Mouse (Mus musculus) ovary, postnatal 36 days (tissue): ENCODE measurements around the gene Pacrg.

Experiments
- DNase-seq: peaks from one replicate; pipeline ENCODE4 v3.0.0; 2022; ENCODE audit warnings: low spot score, mixed read lengths

The Pacrg gene

DNA sequence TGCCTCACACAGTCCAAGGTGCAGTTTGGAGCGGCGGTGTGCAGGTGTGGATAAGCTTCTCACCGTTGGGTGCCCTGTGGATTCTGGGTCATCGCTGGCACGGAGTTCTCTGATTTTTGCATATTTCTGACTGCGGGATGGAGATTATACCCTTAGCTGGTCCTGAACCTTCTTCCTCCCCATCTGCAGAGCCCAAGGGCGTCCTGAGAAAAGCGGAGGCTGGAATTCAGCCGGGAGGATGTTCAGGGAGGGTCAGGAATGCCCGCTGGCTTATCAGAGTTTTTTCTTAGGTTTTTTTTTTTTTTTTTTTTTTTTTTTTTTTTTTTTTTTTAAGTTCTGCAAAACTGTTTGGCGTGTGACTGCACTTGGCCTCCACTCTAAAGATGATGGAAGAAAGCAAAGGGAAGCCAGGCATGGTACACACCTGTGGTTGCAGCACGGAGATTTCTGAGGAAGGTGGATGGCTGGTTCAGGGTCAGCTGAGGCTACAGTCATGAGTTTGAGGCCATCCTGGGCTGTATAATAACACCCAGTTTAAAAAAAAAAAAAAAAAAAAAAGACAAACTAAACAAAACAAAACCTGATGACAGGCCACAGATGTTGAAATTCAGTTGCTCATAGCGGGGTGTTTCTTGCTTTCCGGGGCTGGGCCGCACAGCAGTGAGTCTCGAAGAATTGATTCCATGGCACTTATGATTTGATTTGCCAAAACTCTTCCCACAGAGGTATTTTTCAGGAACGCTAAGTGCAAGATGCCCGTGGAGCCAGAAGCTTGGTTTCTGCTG, 467.9 kb downstream of the Pacrg start:
- DNase-seq = no peak

DNA sequence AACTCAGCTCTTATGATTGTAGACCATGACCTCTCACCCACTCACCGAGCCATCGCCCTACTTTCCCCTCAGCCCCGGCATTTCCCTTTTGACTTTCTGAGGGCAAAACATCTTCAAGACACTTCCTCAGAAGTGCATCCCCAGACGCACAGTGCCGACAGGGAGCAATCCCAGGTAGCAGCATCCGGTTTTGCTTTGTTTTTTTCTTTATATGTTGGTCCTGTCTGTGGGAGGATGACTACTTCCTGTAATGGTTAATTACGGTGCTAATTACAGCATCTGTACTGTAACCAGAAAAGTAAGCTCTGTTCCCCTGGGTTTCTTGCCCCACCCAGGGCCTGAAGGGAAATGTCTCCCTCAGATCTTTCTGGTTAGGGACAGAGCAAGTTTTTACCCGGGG, 468.6 kb downstream of the Pacrg start:
- DNase-seq = no peak

DNA sequence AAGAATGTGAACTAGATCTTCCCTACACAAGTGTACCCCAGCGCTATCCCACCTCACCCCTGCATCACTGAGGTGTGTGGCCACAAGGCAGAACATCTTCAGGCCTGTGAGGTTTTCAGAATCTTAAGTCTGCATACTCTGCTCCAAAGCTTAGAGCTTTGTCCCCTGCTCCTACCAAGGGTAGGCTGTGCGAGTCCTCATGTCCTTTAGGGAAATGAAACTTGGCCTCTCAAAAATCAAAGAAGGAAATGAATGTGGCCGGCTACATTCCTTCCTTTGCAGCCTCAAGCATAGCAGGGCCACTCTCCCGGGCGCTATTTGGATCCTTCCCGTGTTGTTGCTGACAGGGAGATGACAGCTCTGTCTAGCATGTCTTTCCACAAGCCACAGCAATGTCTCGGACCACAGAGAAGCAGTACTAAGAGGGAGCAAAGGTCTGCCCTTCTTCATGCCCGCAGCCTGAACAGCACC, 469.4 kb downstream of the Pacrg start:
- no peak for DNase-seq

DNA sequence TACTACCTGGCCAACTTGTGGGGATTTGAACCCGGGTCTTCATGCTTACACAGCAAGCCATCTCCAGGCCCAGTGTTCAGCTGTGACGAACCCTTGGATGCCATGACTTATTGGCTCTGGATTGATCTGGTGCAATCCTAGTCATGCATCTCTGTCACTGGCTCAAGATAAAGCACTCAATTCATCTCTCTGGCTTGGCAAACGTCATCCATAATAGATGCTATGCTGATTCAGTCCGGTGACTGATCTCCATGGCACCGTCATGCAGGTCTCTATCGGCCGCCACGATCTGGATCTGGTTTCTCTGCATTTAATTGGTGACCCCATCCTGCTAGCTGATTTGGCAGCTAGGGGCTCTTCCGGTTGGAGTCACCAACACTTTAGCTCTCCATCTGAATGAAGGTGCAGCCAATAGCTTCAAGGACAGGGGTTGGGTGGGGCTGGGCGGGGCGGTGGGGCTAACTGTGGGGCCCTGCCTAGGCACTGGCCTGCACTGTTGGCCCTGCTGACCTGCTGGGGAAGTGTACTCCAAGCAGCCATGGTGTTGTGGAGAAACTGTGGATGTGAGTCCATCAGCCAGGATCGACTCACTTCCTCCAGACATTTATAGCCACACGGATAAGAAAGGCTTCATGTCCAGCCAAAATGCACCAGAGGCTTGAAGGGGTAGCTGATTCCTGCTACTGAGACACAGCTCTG, 470.0 kb downstream of the Pacrg start:
- DNase-seq = no peak

DNA sequence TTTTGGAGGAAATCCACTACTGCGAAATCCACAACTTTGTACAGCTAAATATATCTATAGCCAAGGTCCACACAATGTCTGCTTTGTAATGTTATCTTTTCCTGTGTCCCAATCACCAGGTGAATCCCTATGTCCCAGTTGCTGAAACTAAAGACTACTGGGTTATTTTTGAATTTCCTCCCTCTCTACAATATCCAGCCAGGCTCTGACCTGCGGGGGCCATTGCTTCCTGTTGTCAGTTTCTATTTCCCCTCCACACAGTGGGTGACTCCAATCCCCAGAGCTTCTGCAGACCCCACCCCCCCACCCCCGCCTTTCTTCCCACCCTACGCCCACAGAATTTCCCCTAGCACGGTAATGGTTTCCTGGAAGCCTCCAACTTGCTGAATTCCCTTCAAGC, 473.1 kb downstream of the Pacrg start:
- no peak for DNase-seq

DNA sequence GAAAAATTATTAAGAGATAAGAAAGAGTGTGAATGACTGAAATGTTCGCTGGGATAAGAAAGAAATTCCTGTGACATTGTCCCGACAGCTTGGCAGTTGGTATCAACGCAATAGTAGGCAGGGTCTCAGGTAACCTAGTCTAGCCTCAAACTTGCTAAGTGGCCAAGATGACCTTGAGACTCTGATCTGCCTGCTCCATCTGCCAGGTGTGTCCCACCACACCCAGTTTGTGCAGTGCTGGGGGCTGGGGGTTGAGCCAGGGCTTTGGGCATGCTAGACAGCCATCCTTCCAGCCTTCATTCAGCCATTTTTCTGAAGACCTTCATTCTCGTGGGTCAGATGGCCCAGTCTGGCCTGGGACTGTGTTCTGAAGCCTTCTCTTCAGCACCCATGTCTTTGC, 473.5 kb downstream of the Pacrg start:
- no peak for DNase-seq

DNA sequence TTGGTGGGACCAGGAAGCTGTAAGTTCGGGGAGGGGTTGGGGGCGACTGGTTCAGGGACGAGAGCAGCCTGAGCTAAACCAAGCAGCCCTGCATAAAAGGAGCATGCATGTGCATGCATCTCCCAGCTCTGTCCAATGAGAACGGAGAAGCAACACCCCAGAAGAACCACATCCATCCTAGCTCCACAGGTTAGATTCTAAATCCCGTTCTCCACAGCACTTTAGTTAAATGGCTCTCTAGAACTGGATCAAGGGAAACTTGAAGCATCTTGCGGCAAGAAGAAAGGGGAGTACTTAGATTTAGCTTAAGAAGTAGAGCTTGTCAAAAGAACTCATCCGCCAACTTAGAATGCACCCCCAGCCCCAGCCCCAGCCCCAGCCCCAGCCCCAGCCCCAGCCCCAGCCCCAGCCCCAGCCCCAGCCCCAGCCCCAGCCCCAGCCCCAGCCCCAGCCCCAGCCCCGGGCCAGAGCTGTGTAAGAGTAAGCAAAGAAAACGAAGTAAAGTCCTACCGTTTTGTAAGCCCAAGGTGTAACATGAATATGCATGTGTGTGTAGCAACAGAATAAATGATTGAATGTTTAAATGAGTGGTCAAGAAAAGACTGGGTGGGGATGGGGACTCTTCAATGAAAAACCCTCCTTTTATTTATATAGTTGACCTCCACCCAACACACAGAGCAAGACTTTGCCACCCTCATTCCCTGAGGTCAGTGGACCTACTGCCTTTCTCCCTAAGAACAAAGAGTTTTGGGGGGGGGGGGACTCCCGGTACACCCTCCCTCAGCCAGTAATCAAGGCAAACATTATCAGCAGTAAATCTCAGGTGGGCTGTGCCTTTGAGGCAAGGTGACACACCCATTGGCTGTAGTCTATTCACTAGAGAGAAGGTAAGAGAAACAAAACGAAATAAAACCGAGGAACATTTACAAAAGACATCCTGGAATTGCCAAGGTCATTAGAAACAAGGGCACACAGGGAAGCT, 474.3 kb downstream of the Pacrg start:
- no peak for DNase-seq

DNA sequence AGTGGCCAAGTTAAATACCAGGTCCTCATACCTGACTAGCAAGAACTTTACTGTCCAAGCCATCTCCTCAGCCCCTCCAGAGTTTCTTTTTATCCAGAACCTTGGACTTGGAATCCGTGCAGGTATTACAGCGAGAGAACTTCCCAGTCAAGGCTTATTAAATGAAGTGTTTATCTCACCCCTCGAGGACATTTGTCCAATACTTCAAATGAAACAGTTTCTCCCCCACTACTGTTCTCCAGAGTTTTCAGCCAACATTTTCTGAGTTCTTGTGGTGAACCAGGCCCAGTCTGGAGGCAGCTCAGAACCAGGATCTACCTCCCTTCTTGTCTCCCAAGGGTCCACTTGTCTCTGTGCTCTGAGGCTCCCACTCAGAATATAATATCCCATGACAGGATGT, 477.0 kb downstream of the Pacrg start:
- DNase-seq = no peak

DNA sequence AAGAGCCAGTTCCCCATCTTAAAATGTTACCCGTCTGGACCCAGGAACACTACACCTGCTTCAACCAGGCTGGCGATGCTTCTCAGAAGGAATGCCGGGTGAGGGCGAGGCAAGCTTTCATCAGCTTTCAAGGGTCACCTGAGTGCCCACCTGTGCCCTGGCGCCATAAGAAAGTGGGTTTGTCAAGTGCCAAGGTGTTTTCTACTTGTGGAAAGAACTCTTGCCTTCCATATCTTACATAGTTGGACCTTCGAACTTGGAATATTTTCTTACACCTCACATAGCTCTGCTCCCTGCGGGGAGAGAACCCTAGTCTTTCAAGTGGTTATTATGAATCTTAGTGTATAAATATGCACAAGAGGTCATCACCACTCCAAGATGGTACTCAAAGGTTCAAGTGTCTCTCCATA, 478.2 kb downstream of the Pacrg start:
- DNase-seq = no peak

DNA sequence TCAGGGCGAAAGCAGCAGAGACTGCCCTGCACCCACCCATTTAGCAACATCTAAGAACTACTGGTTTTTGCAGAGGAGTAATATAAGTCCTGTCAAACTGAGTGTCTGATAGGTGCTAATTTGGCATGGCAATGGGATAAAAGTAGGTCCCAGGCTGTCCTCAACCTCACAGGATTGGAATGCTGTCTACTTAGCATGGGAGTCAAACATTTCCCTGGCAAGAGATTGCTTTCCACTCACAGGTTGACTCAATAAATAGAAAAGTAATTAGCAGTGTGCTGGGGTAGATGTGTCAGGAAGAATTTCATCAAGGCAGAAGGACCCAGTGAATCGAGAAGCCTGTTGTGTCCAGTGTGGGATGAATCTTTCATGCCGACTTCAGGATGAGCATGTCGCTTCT, 479.4 kb downstream of the Pacrg start:
- DNase-seq = no peak

DNA sequence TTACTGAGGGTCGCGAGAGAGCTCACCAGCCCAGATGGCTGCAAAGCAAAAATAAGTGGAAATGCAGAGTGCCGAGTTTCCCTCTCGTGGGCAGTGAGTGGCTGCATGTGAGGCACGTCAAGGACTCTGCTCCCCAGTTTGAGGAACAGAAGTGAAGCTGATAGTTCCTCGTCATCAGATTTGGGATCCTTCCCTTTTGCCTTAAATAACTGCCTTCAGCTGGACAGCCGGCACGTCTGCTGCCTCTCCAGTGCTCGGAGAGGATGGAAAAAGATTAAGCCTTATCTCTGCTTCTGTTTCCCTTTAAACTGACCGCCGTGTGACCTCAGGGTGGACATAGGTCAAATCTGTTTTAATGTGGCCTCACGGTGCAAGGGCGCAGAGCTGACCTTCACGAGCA, 480.6 kb downstream of the Pacrg start:
- no peak for DNase-seq

DNA sequence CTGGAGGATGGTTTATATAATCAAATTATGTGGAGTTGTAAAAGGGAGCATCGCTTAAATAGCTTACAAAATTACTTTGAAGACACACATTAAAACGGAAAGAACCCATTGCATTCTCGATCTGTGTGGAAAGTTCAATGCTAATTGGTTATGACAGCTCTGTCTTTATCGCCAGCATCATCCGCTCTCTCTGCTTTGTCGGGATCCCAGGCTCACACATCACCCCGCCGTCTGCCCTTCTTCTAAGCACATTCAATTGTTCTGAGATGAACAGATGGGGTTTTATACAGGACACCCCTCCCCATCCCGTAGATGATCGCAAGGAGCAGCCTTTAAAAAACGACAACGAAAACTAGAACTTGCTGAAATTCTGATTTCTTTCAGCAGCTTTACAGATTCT, 482.8 kb downstream of the Pacrg start:
- no peak for DNase-seq

DNA sequence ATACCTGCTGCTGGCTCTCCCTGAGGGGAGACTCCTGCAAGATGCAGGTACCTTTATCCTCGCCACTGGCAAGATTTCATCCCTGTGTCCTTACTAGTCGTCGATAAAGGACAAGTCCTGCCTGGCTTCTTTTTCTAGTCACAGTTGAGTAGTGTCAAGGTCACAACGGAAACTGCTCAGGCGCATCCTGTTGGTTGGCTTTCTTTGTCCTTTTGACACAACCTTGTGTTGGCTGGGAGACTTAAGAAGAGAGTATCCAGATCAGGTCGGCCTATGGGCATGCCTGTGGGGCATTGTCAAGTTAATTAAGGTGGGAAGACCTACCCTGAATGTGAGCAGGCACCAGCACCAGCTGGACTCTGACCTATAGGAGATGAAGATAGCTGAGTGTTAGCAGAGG, 483.8 kb downstream of the Pacrg start:
- DNase-seq = no peak

DNA sequence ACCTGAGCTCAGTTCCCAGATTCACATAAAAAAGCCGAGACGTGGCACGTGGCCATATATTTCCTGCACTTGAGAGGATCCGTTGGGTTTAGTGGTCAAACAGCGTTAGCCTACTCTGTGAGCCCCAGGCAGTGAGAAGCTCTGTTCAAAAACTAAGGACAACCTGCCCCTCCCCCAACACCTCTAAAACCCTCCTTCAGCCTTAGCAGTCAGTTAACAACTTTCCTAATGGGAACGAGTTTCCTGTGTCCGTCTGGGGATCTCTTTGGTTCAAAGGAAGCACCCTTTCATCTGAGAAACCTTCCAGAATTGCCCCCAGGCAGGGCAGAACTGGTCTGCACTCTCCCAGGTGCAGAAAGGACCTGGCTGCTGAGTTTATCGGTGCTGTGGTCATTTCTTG, 484.4 kb downstream of the Pacrg start:
- no peak for DNase-seq
